Mouse (Mus musculus) forebrain, embryonic 12.5 days (tissue): ENCODE results near the gene Crebzf. TPM values are rescaled to one million over a fixed set of nuclear protein-coding genes. Genes with fewer than 3 reads are reported as not detected.

Experiments used
- ATAC-seq: fragments of 200-750 bp; cut with Nextera tagmentation; 2 replicates; pipeline ENCODE4 v1.8.0; 2017; ENCODE audit warnings: moderate TSS enrichment; ENCODE audit not compliant: low FRiP score
- H3K27ac ChIP-seq: fragments of 300-500 bp; sonication (generic); 2 replicates; pipeline ENCODE4 v1.5.1; 2016; ENCODE audit warnings: mild to moderate bottlenecking
- H3K27me3 ChIP-seq: fragments of 300-500 bp; sonication (generic); 2 replicates; pipeline ENCODE4 v1.6.1; 2016; ENCODE audit warnings: mild to moderate bottlenecking
- H3K36me3 ChIP-seq: fragments of 300-500 bp; sonication (generic); replicated peaks from 2 replicates; pipeline ENCODE4 v1.6.1; 2016; ENCODE audit warnings: mild to moderate bottlenecking
- H3K4me1 ChIP-seq: fragments of 300-500 bp; sonication (generic); 2 replicates; pipeline ENCODE4 v1.6.1; 2016
- H3K4me2 ChIP-seq: fragments of 300-500 bp; sonication (generic); 2 replicates; pipeline ENCODE4 v1.6.1; 2016; ENCODE audit warnings: mild to moderate bottlenecking, moderate library complexity
- H3K4me3 ChIP-seq: fragments of 300-500 bp; sonication (generic); replicated peaks from 2 replicates; pipeline ENCODE4 v1.5.1; 2016; ENCODE audit warnings: mild to moderate bottlenecking
- H3K9ac ChIP-seq: fragments of 300-500 bp; sonication (generic); 2 replicates; pipeline ENCODE4 v1.6.1; 2016; ENCODE audit warnings: mild to moderate bottlenecking
- H3K9me3 ChIP-seq: fragments of 300-500 bp; sonication (generic); 2 replicates; pipeline ENCODE4 v1.6.1; 2016
- WGBS: fragments of 180-500 bp; shearing (Covaris S2); methylation state at CpG from one replicate; pipeline ENCODE4 v1.1.7; 2016; 5-methylcytosine and 5-hydroxymethylcytosine counted together
- polyA plus RNA-seq: library from polyadenylated mRNA; unstranded; fragments of >200 nt; fragmentation: Nextera tagmentation; extraction: Ambion mirVana; gene quantifications from 2 replicates; pipeline ENCODE4 v1.2.1, GENCODE M21; 2016

Gene Crebzf
- polyA plus RNA-seq, 1 experiment from 2014 or later, result 61.5 TPM

- peak overlapping the region; percentile 70 for H3K9ac ChIP-seq
- H3K27me3 ChIP-seq, result peaks cover 8% of the 10 kb centered on the region; the same call in 1 of the 2 replicates
- H3K9me3 ChIP-seq, result no peaks in the 10 kb centered on the region
- H3K4me3 ChIP-seq, result peak overlapping the region; percentile 75
- ATAC-seq, result no peak
- peaks cover 26% of the 10 kb centered on the region for H3K36me3 ChIP-seq
- H3K4me1 ChIP-seq, result peaks cover 12% of the 10 kb centered on the region
- peak overlapping the region; percentile 91 for H3K27ac ChIP-seq
- peak overlapping the region; percentile 59 for H3K4me2 ChIP-seq
- WGBS, result 35% methylated on average over 7 of the region's 7 CpGs
Observed at GRCm38 (mm10) chr7:90456149-90456844, 13.8 kb downstream of the Crebzf start.

- no peaks in the 10 kb centered on the region for H3K9me3 ChIP-seq
- WGBS, result under 1% methylated on average over 41 of the region's 41 CpGs
- peak within 1 kb of the TSS; percentile 59 for H3K4me2 ChIP-seq
- peak within 1 kb of the TSS; percentile 91 for H3K27ac ChIP-seq
- peaks cover 12% of the 10 kb centered on the region for H3K4me1 ChIP-seq
- peak; percentile 98 for ATAC-seq
- H3K36me3 ChIP-seq, result peaks cover 21% of the 10 kb centered on the region
- H3K27me3 ChIP-seq, result peaks cover 8% of the 10 kb centered on the region; the same call in 1 of the 2 replicates
- H3K4me3 ChIP-seq, result peak within 1 kb of the TSS; percentile 75
- H3K9ac ChIP-seq, result peak within 1 kb of the TSS; percentile 70
Observed at GRCm38 (mm10) chr7:90456845-90457468, 14.4 kb downstream of the Crebzf start, which contains the start of gene Tmem126a. Tmem126a (minus strand) TSS chr7:90457229.

GRCm38 (mm10) chr7:90457517-90457916 lies 15.0 kb downstream of the Crebzf start:
- ATAC-seq, result peak; percentile 65

GRCm38 (mm10) chr7:90460330-90460729 lies 17.8 kb downstream of the Crebzf start:
- Histone ChIP-seq H3K4me2 (no peak overlapping the region), H3K4me3 (no peak overlapping the region), H3K9me3 (no peaks in the 10 kb centered on the region), H3K27ac (no peak overlapping the region), H3K9ac (no peak overlapping the region), H3K27me3 (peaks cover 8% of the 10 kb centered on the region; the same call in 1 of the 2 replicates), H3K36me3 (no peaks in the 10 kb centered on the region), H3K4me1 (peaks cover 12% of the 10 kb centered on the region)
- WGBS, result 69% methylated on average over 10 of the region's 10 CpGs
- no peak for ATAC-seq

More at GRCm38 (mm10) chr7:90457517-90457916, 15.0 kb downstream of the Crebzf start:
- peaks cover 17% of the 10 kb centered on the region for H3K36me3 ChIP-seq
- H3K9ac ChIP-seq, result peak overlapping the region; percentile 70
- H3K9me3 ChIP-seq, result no peaks in the 10 kb centered on the region
- peak overlapping the region; percentile 91 for H3K27ac ChIP-seq
- peaks cover 12% of the 10 kb centered on the region for H3K4me1 ChIP-seq
- H3K4me3 ChIP-seq, result peak overlapping the region; percentile 75
- WGBS, result 20% methylated on average over 10 of the region's 10 CpGs
- H3K4me2 ChIP-seq, result peak overlapping the region; percentile 59
- peaks cover 8% of the 10 kb centered on the region; the same call in 1 of the 2 replicates for H3K27me3 ChIP-seq

- WGBS, result 19% methylated on average over 14 of the region's 14 CpGs
Observed at GRCm38 (mm10) chr7:90460930-90461329, 18.4 kb downstream of the Crebzf start.

GRCm38 (mm10) chr7:90461441-90461840 lies 18.9 kb downstream of the Crebzf start:
- peaks cover 4% of the 10 kb centered on the region; the same call in 1 of the 2 replicates for H3K4me1 ChIP-seq
- H3K36me3 ChIP-seq, result no peaks in the 10 kb centered on the region
- no peak overlapping the region for H3K4me3 ChIP-seq
- H3K27me3 ChIP-seq, result peaks cover 8% of the 10 kb centered on the region; the same call in 1 of the 2 replicates
- H3K4me2 ChIP-seq, result no peak overlapping the region
- WGBS, result 94% methylated on average over 5 of the region's 5 CpGs
- ATAC-seq, result no peak
- H3K9me3 ChIP-seq, result no peaks in the 10 kb centered on the region
- no peak overlapping the region for H3K27ac ChIP-seq
- H3K9ac ChIP-seq, result no peak overlapping the region

More at GRCm38 (mm10) chr7:90460930-90461329, 18.4 kb downstream of the Crebzf start:
- no peaks in the 10 kb centered on the region for H3K9me3 ChIP-seq
- H3K27me3 ChIP-seq, result peaks cover 8% of the 10 kb centered on the region; the same call in 1 of the 2 replicates
- H3K36me3 ChIP-seq, result no peaks in the 10 kb centered on the region
- peaks cover 9% of the 10 kb centered on the region for H3K4me1 ChIP-seq
- H3K4me3 ChIP-seq, result no peak overlapping the region
- no peak overlapping the region for H3K9ac ChIP-seq
- H3K27ac ChIP-seq, result no peak overlapping the region
- peak overlapping the region; percentile 22; the same call in 1 of the 2 replicates for H3K4me2 ChIP-seq
- no peak for ATAC-seq

GRCm38 (mm10) chr7:90473511-90473910 lies 31.0 kb downstream of the Crebzf start:
- H3K4me2 ChIP-seq, result no peak overlapping the region
- no peak overlapping the region for H3K9ac ChIP-seq
- no peak overlapping the region for H3K4me3 ChIP-seq
- H3K27me3 ChIP-seq, result peaks cover 2% of the 10 kb centered on the region; the same call in 1 of the 2 replicates
- WGBS, result 74% methylated on average over 2 of the region's 2 CpGs
- ATAC-seq, result no peak
- no peak overlapping the region for H3K27ac ChIP-seq
- H3K4me1 ChIP-seq, result peaks cover 14% of the 10 kb centered on the region
- H3K36me3 ChIP-seq, result 0 out of 2 replicates have a peak, but pooled peaks cover 10% of the 10 kb centered on the region
- H3K9me3 ChIP-seq, result no peaks in the 10 kb centered on the region

- Histone ChIP-seq H3K27ac (peak within 1 kb of the TSS; percentile 31), H3K36me3 (no peaks in the 10 kb centered on the region), H3K27me3 (peaks cover 2% of the 10 kb centered on the region; the same call in 1 of the 2 replicates), H3K4me1 (peaks cover 14% of the 10 kb centered on the region), H3K4me2 (peak within 1 kb of the TSS; percentile 82), H3K9ac (peak within 1 kb of the TSS; percentile 62), H3K9me3 (no peaks in the 10 kb centered on the region), H3K4me3 (peak within 1 kb of the TSS; percentile 53)
- peak; percentile 100 for ATAC-seq
- under 1% methylated on average over 36 of the region's 36 CpGs for WGBS
Observed at GRCm38 (mm10) chr7:90475793-90476312, 33.3 kb downstream of the Crebzf start, which contains the start of gene Tmem126b. Tmem126b (minus strand) TSS chr7:90476001.

GRCm38 (mm10) chr7:90476313-90477245 lies 34.0 kb downstream of the Crebzf start, which contains the start of gene Dlg2:
Dlg2 (plus strand) TSS chr7:90476672.
- Histone ChIP-seq H3K4me2 (peak within 1 kb of the TSS; percentile 82), H3K27me3 (peaks cover 2% of the 10 kb centered on the region; the same call in 1 of the 2 replicates), H3K36me3 (no peaks in the 10 kb centered on the region), H3K4me1 (peaks cover 14% of the 10 kb centered on the region), H3K9ac (peak within 1 kb of the TSS; percentile 62), H3K4me3 (peak within 1 kb of the TSS; percentile 53), H3K9me3 (no peaks in the 10 kb centered on the region), H3K27ac (peak within 1 kb of the TSS; percentile 31)
- under 1% methylated on average over 32 of the region's 32 CpGs for WGBS
- no peak; the same call in 1 of the 2 replicates for ATAC-seq

GRCm38 (mm10) chr7:90482607-90483006 lies 40.1 kb downstream of the Crebzf start:
- H3K4me1 ChIP-seq, result no peaks in the 10 kb centered on the region

More at GRCm38 (mm10) chr7:90482607-90483006, 40.1 kb downstream of the Crebzf start:
- H3K9ac ChIP-seq, result no peak overlapping the region
- H3K4me3 ChIP-seq, result no peak overlapping the region
- 86% methylated on average over 2 of the region's 2 CpGs for WGBS
- no peak for ATAC-seq
- no peaks in the 10 kb centered on the region for H3K36me3 ChIP-seq
- no peak overlapping the region for H3K27ac ChIP-seq
- no peaks in the 10 kb centered on the region for H3K27me3 ChIP-seq
- no peaks in the 10 kb centered on the region for H3K9me3 ChIP-seq
- H3K4me2 ChIP-seq, result no peak overlapping the region
